Mouse (Mus musculus) layer of hippocampus, postnatal 25 days (tissue): ENCODE data around the gene Tppp. TPM values are rescaled to one million over a fixed set of nuclear protein-coding genes. Genes with fewer than 3 reads are reported as not detected.
A peak's percentile ranks its signal among the peaks of the same experiment; 100 is the strongest.
"Not testable (repeated sequence)": the region's sequence is repeated elsewhere in the genome, so short reads cannot be mapped to it uniquely, and the experiment has no call there.

Source experiments
- DNase-seq, 2 experiments: peaks; one replicate each; pipeline ENCODE4 v3.0.0; 2022; ENCODE audit warnings: mixed read lengths in 2 of 2, low spot score in 1 of 2; ENCODE audit errors: extremely low spot score in 1 of 2
- total RNA-seq, 2 experiments: library from RNA; stranded (reverse); gene quantifications; 2 replicates each; pipeline ENCODE4 v1.2.3; 2021

Tppp gene
- total RNA-seq, 2 experiments from 2014 or later = 297 to 312 TPM

GRCm38 (mm10) chr13:74019006-74019405, 9.8 kb downstream of the Tppp start:
- DNase-seq = not testable (repeated sequence)

- DNase-seq = peak in 1 of 2 experiments; percentile 39
These were observed 16.2 kb downstream of the Tppp start for GRCm38 (mm10) chr13:74025151-74026081.

- peak in 1 of 2 experiments; percentile 15 for DNase-seq
These were observed 17.0 kb downstream of the Tppp start for GRCm38 (mm10) chr13:74026215-74026614.

GRCm38 (mm10) chr13:74028116-74028515, 18.9 kb downstream of the Tppp start:
- no peak for DNase-seq

- no peak for DNase-seq
These were observed 19.8 kb downstream of the Tppp start for GRCm38 (mm10) chr13:74029013-74029412.

GRCm38 (mm10) chr13:74030691-74031090, 21.5 kb downstream of the Tppp start:
- no peak for DNase-seq

GRCm38 (mm10) chr13:74031133-74031532, 21.9 kb downstream of the Tppp start:
- no peak for DNase-seq

- DNase-seq = peak; percentile 27 to 29
These were observed 25.5 kb downstream of the Tppp start for GRCm38 (mm10) chr13:74034756-74035155.

GRCm38 (mm10) chr13:74035776-74036175, 26.6 kb downstream of the Tppp start:
- no peak for DNase-seq

- no peak for DNase-seq
These were observed 30.7 kb downstream of the Tppp start for GRCm38 (mm10) chr13:74039926-74040325.

- DNase-seq = no peak
These were observed 47.0 kb downstream of the Tppp start for GRCm38 (mm10) chr13:74056194-74056593.

- no peak for DNase-seq
These were observed 48.9 kb downstream of the Tppp start for GRCm38 (mm10) chr13:74058081-74058480.

GRCm38 (mm10) chr13:74061613-74062377, 52.6 kb downstream of the Tppp start, which contains the start of gene Cep72:
Gene Cep72, minus strand, starts transcription at chr13:74062299.
- DNase-seq = peak; percentile 87 to 89

- no peak for DNase-seq
These were observed 53.3 kb downstream of the Tppp start for GRCm38 (mm10) chr13:74062378-74063128.

- DNase-seq = no peak
These were observed 54.3 kb downstream of the Tppp start for GRCm38 (mm10) chr13:74063340-74064050.

- no peak for DNase-seq
These were observed 57.4 kb downstream of the Tppp start for GRCm38 (mm10) chr13:74066576-74066975.

- not testable (repeated sequence) for DNase-seq
These were observed 62.0 kb downstream of the Tppp start for GRCm38 (mm10) chr13:74071244-74071643.

- no peak for DNase-seq
These were observed 62.5 kb downstream of the Tppp start for GRCm38 (mm10) chr13:74071714-74072113.

- DNase-seq = no peak
These were observed 64.2 kb downstream of the Tppp start for GRCm38 (mm10) chr13:74073369-74073768.
